Mouse (Mus musculus) limb, embryonic 11.5 days (tissue): ENCODE data around the gene C2cd2. TPM values are rescaled to one million over a fixed set of nuclear protein-coding genes. Genes with fewer than 3 reads are reported as not detected.

Source experiments
- ATAC-seq: fragments of 200-750 bp; cut with Nextera tagmentation; 2 replicates; pipeline ENCODE4 v1.8.0; 2017; ENCODE audit warnings: low read depth; ENCODE audit not compliant: insufficient number of reproducible peaks, low FRiP score, low TSS enrichment
- DNase-seq: peaks from one replicate; pipeline ENCODE4 v3.0.0-alpha.2; 2015; ENCODE audit warnings: low spot score
- H3K27ac ChIP-seq: fragments of 300-500 bp; sonication (generic); replicated peaks from 2 replicates; pipeline ENCODE4 v1.5.1; 2014; ENCODE audit warnings: low read depth, mild to moderate bottlenecking, low read length
- H3K27me3 ChIP-seq: fragments of 300-500 bp; sonication (generic); 2 replicates; pipeline ENCODE4 v1.6.1; 2014; ENCODE audit warnings: mild to moderate bottlenecking, low read length, mixed read lengths; ENCODE audit not compliant: control insufficient read depth, insufficient read depth
- H3K36me3 ChIP-seq: fragments of 300-500 bp; sonication (generic); 2 replicates; pipeline ENCODE4 v1.6.1; 2014; ENCODE audit warnings: mild to moderate bottlenecking, low read length, moderate library complexity, mixed read lengths; ENCODE audit not compliant: control insufficient read depth, insufficient read depth
- H3K4me1 ChIP-seq: fragments of 300-500 bp; sonication (generic); 2 replicates; pipeline ENCODE4 v1.6.1; 2014; ENCODE audit warnings: low read length, mixed read lengths; ENCODE audit not compliant: control insufficient read depth, insufficient read depth
- H3K4me2 ChIP-seq: fragments of 300-500 bp; sonication (generic); 2 replicates; pipeline ENCODE4 v1.6.1; 2014; ENCODE audit warnings: low read depth, mild to moderate bottlenecking, moderate library complexity; ENCODE audit not compliant: severe bottlenecking
- H3K4me3 ChIP-seq: fragments of 300-500 bp; sonication (generic); 2 replicates; pipeline ENCODE4 v1.5.1; 2014; ENCODE audit warnings: low read depth, low read length
- H3K9ac ChIP-seq: fragments of 300-500 bp; sonication (generic); 2 replicates; pipeline ENCODE4 v1.6.1; 2014; ENCODE audit warnings: mild to moderate bottlenecking, low read length
- H3K9me3 ChIP-seq: fragments of 300-500 bp; sonication (generic); 2 replicates; pipeline ENCODE4 v1.6.1; 2016; ENCODE audit warnings: low read length; ENCODE audit not compliant: control insufficient read depth
- WGBS: fragments of 180-500 bp; shearing (Covaris S2); extraction: QIAGEN DNeasy Blood & Tissue Kit; methylation state at CpG from one replicate; pipeline ENCODE4 v1.1.7; 2014; 5-methylcytosine and 5-hydroxymethylcytosine counted together
- polyA plus RNA-seq: library from polyadenylated mRNA; unstranded; fragments of >200 nt; fragmentation: Nextera tagmentation; extraction: Ambion mirVana; gene quantifications from 2 replicates; pipeline ENCODE4 v1.2.1, GENCODE M21; 2014

Gene C2cd2
- polyA plus RNA-seq, 1 experiment from 2014 or later, result 13.4 TPM

- 86% methylated on average over 12 of the region's 12 CpGs for WGBS
- Histone ChIP-seq H3K36me3 (peaks cover 2% of the 10 kb centered on the region; the same call in 1 of the 2 replicates), H3K9me3 (no peaks in the 10 kb centered on the region), H3K27me3 (no peaks in the 10 kb centered on the region), H3K4me1 (peaks cover 5% of the 10 kb centered on the region), H3K4me3 (no peak overlapping the region), H3K4me2 (no peak overlapping the region), H3K9ac (no peak overlapping the region), H3K27ac (no peak overlapping the region)
- DNase-seq, result no peak
- no peak for ATAC-seq
These were observed 117.1 kb downstream of the C2cd2 start for GRCm38 (mm10) chr16:97844967-97845937.

DNA sequence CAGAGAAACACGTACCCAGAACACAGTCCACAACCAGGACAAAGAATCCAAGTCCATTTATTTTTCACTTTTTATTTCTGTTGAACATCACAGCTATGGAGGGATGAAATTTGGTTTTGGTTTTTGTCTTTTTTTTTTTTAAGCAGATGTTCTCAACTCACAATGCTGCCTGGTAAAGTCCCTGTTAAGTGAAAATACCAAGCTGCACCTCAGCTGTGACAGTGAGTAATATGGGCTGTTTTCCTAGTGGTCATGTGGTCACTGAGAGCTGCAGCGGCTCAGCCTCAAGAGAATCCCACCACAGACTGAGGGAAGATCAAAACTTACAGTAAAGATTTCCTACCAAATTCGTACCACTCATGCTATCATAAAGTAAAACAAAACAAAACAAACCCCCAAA is 130.2 kb downstream of the C2cd2 start:
- DNase-seq (no peak), ATAC-seq (no peak)
- Histone ChIP-seq H3K4me3 (no peak overlapping the region), H3K27me3 (no peaks in the 10 kb centered on the region), H3K27ac (no peak overlapping the region), H3K4me1 (no peaks in the 10 kb centered on the region), H3K9me3 (no peaks in the 10 kb centered on the region), H3K4me2 (no peak overlapping the region), H3K9ac (no peak overlapping the region), H3K36me3 (peaks cover 13% of the 10 kb centered on the region)
- WGBS, result 91% methylated on average over 3 of the region's 3 CpGs

GRCm38 (mm10) chr16:97828207-97828606 is 134.2 kb downstream of the C2cd2 start:
- H3K4me2 ChIP-seq, result no peak overlapping the region
- no peak overlapping the region for H3K4me3 ChIP-seq
- peaks cover 8% of the 10 kb centered on the region for H3K36me3 ChIP-seq
- 97% methylated on average over 1 of the region's 1 CpGs for WGBS
- DNase-seq (no peak), ATAC-seq (no peak)
- H3K27me3 ChIP-seq, result no peaks in the 10 kb centered on the region
- H3K4me1 ChIP-seq, result no peaks in the 10 kb centered on the region
- no peak overlapping the region for H3K9ac ChIP-seq
- no peak overlapping the region for H3K27ac ChIP-seq
- no peaks in the 10 kb centered on the region for H3K9me3 ChIP-seq

DNA sequence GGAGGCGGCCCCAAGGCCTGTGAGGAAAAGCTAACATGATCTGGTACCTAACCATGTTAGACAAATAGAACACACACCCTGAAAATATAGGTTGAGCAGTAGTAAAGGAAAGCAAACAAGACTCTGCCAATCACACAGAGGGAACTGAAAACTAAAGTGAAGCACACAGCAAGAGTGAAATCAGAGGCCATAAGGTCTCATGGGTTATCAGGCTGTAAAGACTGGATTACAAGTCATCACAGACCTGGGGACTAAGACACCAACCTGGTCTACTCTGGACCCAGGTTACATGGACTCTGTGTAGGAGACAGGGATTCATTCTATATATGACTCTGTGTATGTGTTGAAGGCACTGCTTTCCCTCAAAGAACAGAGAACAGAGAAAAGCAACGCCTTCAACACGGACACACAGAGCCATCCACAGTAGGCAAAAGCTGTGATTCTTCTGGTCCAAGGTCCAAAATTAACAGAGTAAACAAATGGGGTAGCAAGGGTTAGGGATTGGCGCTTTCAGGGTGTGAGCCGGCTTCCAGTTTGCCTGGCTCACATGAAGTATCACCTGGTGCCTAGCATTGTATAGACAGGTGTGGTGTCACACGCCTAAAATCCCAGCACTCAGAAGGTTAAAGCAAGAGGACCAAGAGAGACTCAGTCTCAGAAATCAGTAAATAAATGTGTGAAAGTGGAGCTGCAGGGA is 138.9 kb downstream of the C2cd2 start:
- Histone ChIP-seq H3K4me2 (no peak overlapping the region), H3K27ac (no peak overlapping the region), H3K27me3 (no peaks in the 10 kb centered on the region), H3K4me3 (no peak overlapping the region), H3K36me3 (peaks cover 8% of the 10 kb centered on the region; the same call in 1 of the 2 replicates), H3K9ac (no peak overlapping the region), H3K4me1 (no peaks in the 10 kb centered on the region), H3K9me3 (no peaks in the 10 kb centered on the region)
- no peak for DNase-seq
- ATAC-seq, result no peak
- 92% methylated on average over 6 of the region's 6 CpGs for WGBS

- no peak overlapping the region for H3K27ac ChIP-seq
These were observed 142.9 kb downstream of the C2cd2 start for GRCm38 (mm10) chr16:97819532-97819931.

DNA sequence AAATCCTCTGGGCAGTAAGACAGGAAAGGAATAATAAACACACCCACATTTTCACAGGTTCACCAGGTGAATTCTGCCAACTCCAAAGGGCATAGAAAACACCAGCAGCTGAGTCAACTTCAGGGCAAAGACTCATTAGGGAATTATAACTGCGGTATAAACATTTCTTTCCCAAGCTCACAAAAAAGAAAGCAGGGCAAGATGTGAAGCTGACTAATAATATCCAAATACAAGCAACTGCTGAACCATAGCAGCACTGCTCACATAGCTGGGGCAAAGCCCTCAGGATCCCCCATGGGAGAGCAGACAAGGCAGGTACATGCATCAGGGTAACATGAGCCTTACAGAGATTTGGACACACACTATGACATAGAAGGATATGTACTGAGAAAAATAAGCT is 145.0 kb downstream of the C2cd2 start:
- ATAC-seq, result no peak
- H3K36me3 ChIP-seq, result peaks cover 17% of the 10 kb centered on the region
- no peak overlapping the region for H3K9ac ChIP-seq

More at GRCm38 (mm10) chr16:97819532-97819931, 142.9 kb downstream of the C2cd2 start:
- H3K27me3 ChIP-seq, result no peaks in the 10 kb centered on the region
- no peak for DNase-seq
- peaks cover 12% of the 10 kb centered on the region for H3K36me3 ChIP-seq
- H3K4me3 ChIP-seq, result no peak overlapping the region
- 91% methylated on average over 4 of the region's 4 CpGs for WGBS
- no peak for ATAC-seq
- no peak overlapping the region for H3K9ac ChIP-seq
- H3K4me2 ChIP-seq, result no peak overlapping the region
- no peaks in the 10 kb centered on the region for H3K9me3 ChIP-seq
- no peaks in the 10 kb centered on the region for H3K4me1 ChIP-seq

GRCm38 (mm10) chr16:97815269-97815668 is 147.1 kb downstream of the C2cd2 start:
- no peak overlapping the region for H3K4me3 ChIP-seq
- peaks cover 25% of the 10 kb centered on the region for H3K36me3 ChIP-seq
- H3K4me1 ChIP-seq, result no peaks in the 10 kb centered on the region
- 85% methylated on average over 5 of the region's 5 CpGs for WGBS
- ATAC-seq (no peak), DNase-seq (no peak)
- no peaks in the 10 kb centered on the region for H3K9me3 ChIP-seq
- no peaks in the 10 kb centered on the region for H3K27me3 ChIP-seq
- no peak overlapping the region for H3K27ac ChIP-seq
- H3K4me2 ChIP-seq, result no peak overlapping the region
- no peak overlapping the region for H3K9ac ChIP-seq

More for the DNA sequence above, 145.0 kb downstream of the C2cd2 start:
- no peak for DNase-seq
- no peaks in the 10 kb centered on the region for H3K4me1 ChIP-seq
- no peak overlapping the region for H3K4me3 ChIP-seq
- no peaks in the 10 kb centered on the region for H3K27me3 ChIP-seq
- H3K4me2 ChIP-seq, result no peak overlapping the region
- no peak overlapping the region for H3K27ac ChIP-seq
- no peaks in the 10 kb centered on the region for H3K9me3 ChIP-seq
- WGBS, result 100% methylated on average over 1 of the region's 1 CpGs

DNA sequence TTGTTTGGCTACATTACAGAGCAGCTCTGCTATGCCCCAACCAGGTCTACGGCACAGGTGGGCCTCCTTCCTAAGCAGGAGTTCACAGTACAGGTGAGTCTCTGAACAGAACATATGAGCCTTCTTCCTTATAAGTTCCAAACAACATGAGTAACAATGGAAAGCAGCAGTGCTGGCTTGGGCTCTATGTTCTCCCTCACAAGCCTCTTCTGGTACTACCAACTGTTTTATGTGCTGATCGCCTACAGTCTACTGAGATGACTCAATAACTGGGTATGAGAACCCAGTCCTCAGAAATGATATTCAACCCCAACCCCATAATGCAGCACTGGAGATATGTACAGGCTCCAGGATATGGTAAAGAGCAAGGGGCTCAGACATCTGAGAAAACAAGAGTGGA is 148.3 kb downstream of the C2cd2 start:
- Histone ChIP-seq H3K4me2 (no peak overlapping the region), H3K4me3 (no peak overlapping the region), H3K27ac (no peak overlapping the region), H3K4me1 (no peaks in the 10 kb centered on the region), H3K9ac (no peak overlapping the region), H3K9me3 (no peaks in the 10 kb centered on the region), H3K36me3 (peaks cover 23% of the 10 kb centered on the region), H3K27me3 (no peaks in the 10 kb centered on the region)
- DNase-seq (no peak), ATAC-seq (no peak)
- WGBS, result 96% methylated on average over 2 of the region's 2 CpGs
